Mouse (Mus musculus): ENCODE measurements around the gene Hnrnpr. TPM values are rescaled to one million over a fixed set of nuclear protein-coding genes. Genes with fewer than 3 reads are reported as not detected.

The Hnrnpr gene
- total RNA-seq (2023): 119 TPM

DNA sequence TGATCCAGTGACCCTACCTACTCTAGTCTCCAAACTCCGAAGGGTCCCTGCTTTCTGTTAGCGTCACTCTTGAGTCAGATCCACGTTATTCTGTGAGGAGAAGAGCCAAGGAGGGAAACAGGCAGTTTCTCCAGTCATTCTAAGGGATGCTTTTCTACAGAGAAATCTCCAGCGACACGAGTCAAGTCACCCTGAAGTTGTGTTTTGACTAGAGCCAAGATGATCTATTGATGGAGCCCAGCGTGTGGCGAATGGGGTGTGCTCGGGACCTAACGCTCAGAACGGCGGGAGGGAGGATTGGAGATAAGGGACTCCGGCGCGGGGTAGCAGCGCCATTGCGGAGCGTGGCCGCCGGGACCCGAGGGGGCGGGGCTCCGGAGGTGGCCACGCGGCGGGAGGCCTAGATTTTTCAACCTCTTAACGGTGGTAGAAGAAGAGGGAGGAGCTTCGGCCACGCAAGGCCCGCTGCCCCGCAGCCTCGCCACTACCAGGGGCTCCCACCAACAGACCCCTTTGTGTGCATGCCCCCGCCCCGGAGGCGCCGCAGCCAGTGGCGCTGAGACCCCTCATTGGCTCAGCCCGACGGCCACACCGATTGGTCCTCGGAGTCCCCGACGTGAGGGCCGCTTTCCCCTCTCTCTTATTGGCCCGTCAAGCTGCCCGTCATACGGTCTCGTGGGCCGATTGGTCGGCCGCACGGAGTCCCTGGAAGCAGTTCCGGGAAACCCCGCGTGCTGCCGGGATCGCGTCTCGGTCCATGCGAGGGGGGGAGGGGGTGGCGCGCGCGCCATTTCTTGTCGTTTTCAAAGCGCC is at the start of gene Hnrnpr:
Gene Hnrnpr (plus strand): TSS at position 714 of the 813 bp plus-strand sequence.

DNA sequence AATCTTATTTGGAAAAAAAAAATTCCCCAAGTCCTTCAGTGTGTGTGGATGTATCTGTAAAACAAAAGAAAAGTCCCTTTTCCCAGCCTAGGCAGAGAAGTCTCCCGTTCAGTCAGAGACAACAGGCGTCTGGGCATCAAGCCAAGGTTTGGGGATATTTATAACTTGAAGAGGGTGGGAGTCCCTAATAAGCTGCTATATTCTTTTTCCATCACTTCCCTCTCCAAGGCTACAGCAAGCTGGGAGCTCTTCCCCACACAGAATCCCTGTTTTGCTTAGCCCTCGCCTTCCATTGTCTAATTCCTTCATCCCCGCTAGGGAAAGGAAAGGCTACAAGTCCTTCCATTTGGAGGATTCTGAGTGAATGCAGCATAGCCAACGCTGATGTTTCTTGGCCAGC is 26.3 kb upstream of the Hnrnpr start, which contains the start of gene Zfp46:
Gene Zfp46 (plus strand): TSS at position 229 of the 400 bp plus-strand sequence.

Other genes starting within 250 kb of the Hnrnpr start
- gene Id3, start 167.4 kb upstream of the Hnrnpr start, total RNA-seq (2023): 24.1 TPM
- 25.4 TPM for gene E2f2, start 138.5 kb upstream of the Hnrnpr start, total RNA-seq (2023)
- gene Asap3, start 104.6 kb upstream of the Hnrnpr start, total RNA-seq (2023): 0.15 TPM
- 0.98 TPM for gene Tcea3, start 63.2 kb upstream of the Hnrnpr start, total RNA-seq (2023)
- 10.0 TPM for gene Zfp46, start 26.3 kb upstream of the Hnrnpr start, total RNA-seq (2023)
- gene Htr1d, start 112.6 kb downstream of the Hnrnpr start, total RNA-seq (2023): not detected
- gene 6030445D17Rik, start 151.3 kb downstream of the Hnrnpr start, total RNA-seq (2023): not detected
- gene Luzp1, start 158.8 kb downstream of the Hnrnpr start, total RNA-seq (2023): 3.4 TPM